Mouse (Mus musculus): ENCODE measurements at regions not wholly inside any gene's neighbourhood (a gene's known extent, or its start where the extent isn't known, plus 50 kb on each side); places are given as distances from the start of the nearest gene placed in this dataset.

GRCm38 (mm10) chr14:68718846-68719245 lies 575.3 kb downstream of the Synb start:
- Histone ChIP-seq H3K27me3 (ENCODE audit: control insufficient read depth, insufficient read depth, insufficient read length) (no peaks in the 10 kb centered on the region), H3K36me3 (ENCODE audit: control insufficient read depth, insufficient read depth) (no peaks in the 10 kb centered on the region), H3ac (ENCODE audit: control insufficient read depth, insufficient read length) (no peak overlapping the region), H3K4me2 (ENCODE audit: low read depth) (no peak overlapping the region), H3K79me2 (ENCODE audit: control insufficient read depth, insufficient read depth) (no peaks in the 10 kb centered on the region), H3K4me3 (no peak overlapping the region)
- TF ChIP-seq MYOD1 (IDR thresholded peaks at IDR 0.05; ENCODE audit: control insufficient read depth in 1 of 3, insufficient read length in 2 of 3, low read depth in 2 of 3) = no peak
- no peak for TF ChIP-seq TCF3 (IDR thresholded peaks at IDR 0.05; ENCODE audit: insufficient read length, low read depth)
- no peak for TF ChIP-seq POLR2AphosphoS2 (IDR thresholded peaks at IDR 0.05; ENCODE audit: insufficient read length, low read depth)
- TF ChIP-seq MYOG (IDR thresholded peaks at IDR 0.05; ENCODE audit: control insufficient read depth in 1 of 3, insufficient read depth in 1 of 3, insufficient read length in 2 of 3, low read depth in 2 of 3) = no peak
- TF ChIP-seq CEBPB (IDR thresholded peaks at IDR 0.05; ENCODE audit: insufficient read depth, poor library complexity, severe bottlenecking) = no peak
- no peak for TF ChIP-seq E2F4 (IDR thresholded peaks at IDR 0.05; ENCODE audit: insufficient read depth)
- TF ChIP-seq MAX (IDR thresholded peaks at IDR 0.05; ENCODE audit: low read depth) = no peak
- no peak for TF ChIP-seq POLR2A (IDR thresholded peaks at IDR 0.05; ENCODE audit: insufficient read length, low read depth)
- no peak for TF ChIP-seq REST (IDR thresholded peaks at IDR 0.05; ENCODE audit: insufficient read depth, insufficient read length)
- TF ChIP-seq SRF (IDR thresholded peaks at IDR 0.05; ENCODE audit: control insufficient read depth, insufficient read length, low read depth) = no peak
- no peak for TF ChIP-seq TCF12 (IDR thresholded peaks at IDR 0.05; ENCODE audit: insufficient read depth, poor library complexity, severe bottlenecking)
- TF ChIP-seq USF1 (IDR thresholded peaks at IDR 0.05; ENCODE audit: low read depth) = no peak
